Mouse (Mus musculus) embryo, embryonic 11 days (tissue): ENCODE measurements around the gene Hist1h2bj.

Source experiments
- DNase-seq: peaks from one replicate; pipeline ENCODE4 v3.0.0-alpha.2; 2015

Hist1h2bj gene

GRCm38 (mm10) chr13:22015479-22016450, 27.2 kb upstream of the Hist1h2bj start:
- peak; percentile 83 for DNase-seq

- DNase-seq, result peak; percentile 59
Measured at GRCm38 (mm10) chr13:22019934-22020835, 22.8 kb upstream of the Hist1h2bj start.

- DNase-seq, result peak; percentile 81
Measured at GRCm38 (mm10) chr13:22020901-22021339, 22.1 kb upstream of the Hist1h2bj start.

GRCm38 (mm10) chr13:22021581-22021980, 21.4 kb upstream of the Hist1h2bj start:
- DNase-seq, result peak; percentile 65

- DNase-seq, result peak; percentile 90
Measured at GRCm38 (mm10) chr13:22022241-22022640, 20.8 kb upstream of the Hist1h2bj start.

GRCm38 (mm10) chr13:22026058-22027031, 16.7 kb upstream of the Hist1h2bj start:
- peak; percentile 91 for DNase-seq

- peak; percentile 92 for DNase-seq
Measured at GRCm38 (mm10) chr13:22028673-22029460, 14.1 kb upstream of the Hist1h2bj start.

- DNase-seq, result peak; percentile 61
Measured at GRCm38 (mm10) chr13:22029928-22030327, 13.1 kb upstream of the Hist1h2bj start.

GRCm38 (mm10) chr13:22030493-22030892, 12.5 kb upstream of the Hist1h2bj start:
- DNase-seq, result peak; percentile 74

- peak; percentile 43 for DNase-seq
Measured at GRCm38 (mm10) chr13:22033741-22034442, 9.1 kb upstream of the Hist1h2bj start.

GRCm38 (mm10) chr13:22034443-22035266, 8.4 kb upstream of the Hist1h2bj start:
- DNase-seq, result peak; percentile 52

GRCm38 (mm10) chr13:22035267-22036148, 7.5 kb upstream of the Hist1h2bj start, which contains the start of the genes Hist1h2ah and Hist1h2bk:
Gene Hist1h2ah, minus strand, starts transcription at chr13:22035568.
Gene Hist1h2bk, plus strand, starts transcription at chr13:22035870.
- peak; percentile 96 for DNase-seq

GRCm38 (mm10) chr13:22036149-22036956, 6.7 kb upstream of the Hist1h2bj start:
- peak; percentile 61 for DNase-seq

- DNase-seq, result no peak
Measured at GRCm38 (mm10) chr13:22036986-22037385, 6.0 kb upstream of the Hist1h2bj start.

- no peak for DNase-seq
Measured at GRCm38 (mm10) chr13:22037415-22037814, 5.6 kb upstream of the Hist1h2bj start.

GRCm38 (mm10) chr13:22039364-22039763, 3.6 kb upstream of the Hist1h2bj start:
- no peak for DNase-seq

- no peak for DNase-seq
Measured at GRCm38 (mm10) chr13:22039951-22040463, 3.0 kb upstream of the Hist1h2bj start.
